Mouse (Mus musculus): ENCODE results near the gene Wnt7a.

DNA sequence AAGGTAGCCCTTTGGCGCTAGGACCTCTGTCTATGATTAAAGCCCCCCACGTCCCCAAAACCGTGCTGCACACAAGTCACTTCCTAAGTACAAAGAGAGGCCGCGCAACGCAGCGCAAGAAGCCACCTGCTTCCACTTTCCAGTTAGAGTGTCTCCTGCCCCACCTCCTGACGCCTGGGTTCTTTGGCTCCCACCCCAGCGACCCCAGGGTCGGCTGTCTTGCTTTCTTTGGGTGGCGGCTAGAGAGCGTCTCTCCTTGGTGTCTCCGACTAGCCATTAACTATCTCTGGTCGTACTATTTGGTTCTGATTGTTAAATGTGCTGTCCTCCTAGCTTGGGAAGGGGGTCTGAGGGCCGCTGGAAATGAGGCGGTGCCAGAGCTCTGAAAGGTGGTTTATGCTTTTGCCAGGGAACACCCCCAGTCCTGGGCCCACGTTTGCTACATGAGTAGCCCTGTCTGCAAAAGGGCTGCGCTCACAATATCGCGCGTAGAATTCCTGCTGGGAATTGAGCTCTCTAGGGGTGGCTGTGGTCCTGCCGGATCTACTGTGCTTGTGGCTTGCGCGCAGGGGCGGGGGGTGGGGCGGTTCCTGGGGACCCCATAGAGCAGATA, 889 bp downstream of the Wnt7a start:
- TF ChIP-seq CTCF (IDR thresholded peaks at IDR 0.05; ENCODE audit: low read depth, low read length) (no peak), POLR2A (IDR thresholded peaks at IDR 0.05; ENCODE audit: extremely low read depth, insufficient read depth, low read length) (no peak)
